Mouse (Mus musculus) ES-E14 (cell line): ENCODE measurements around the gene 4930544G11Rik.

ENCODE experiments used
- CHD2 ChIP-seq: IDR thresholded peaks from 2 replicates; pipeline ENCODE4 v1.6.1; 2014; ENCODE audit warnings: mild to moderate bottlenecking, low read depth, low read length, inconsistent platforms
- MAFK ChIP-seq: IDR thresholded peaks from 2 replicates; pipeline ENCODE4 v1.6.1; 2014; ENCODE audit warnings: mild to moderate bottlenecking, low read depth, low read length, inconsistent platforms; ENCODE audit not compliant: insufficient read depth

- TF ChIP-seq CHD2 (no peak), MAFK (no peak)
These were observed 1.9 kb upstream of the 4930544G11Rik start for GRCm38 (mm10) chr6:65950492-65950891.
